Mouse (Mus musculus): Measurements from ENCODE around the gene Dcaf15.

Dcaf15 gene

DNA sequence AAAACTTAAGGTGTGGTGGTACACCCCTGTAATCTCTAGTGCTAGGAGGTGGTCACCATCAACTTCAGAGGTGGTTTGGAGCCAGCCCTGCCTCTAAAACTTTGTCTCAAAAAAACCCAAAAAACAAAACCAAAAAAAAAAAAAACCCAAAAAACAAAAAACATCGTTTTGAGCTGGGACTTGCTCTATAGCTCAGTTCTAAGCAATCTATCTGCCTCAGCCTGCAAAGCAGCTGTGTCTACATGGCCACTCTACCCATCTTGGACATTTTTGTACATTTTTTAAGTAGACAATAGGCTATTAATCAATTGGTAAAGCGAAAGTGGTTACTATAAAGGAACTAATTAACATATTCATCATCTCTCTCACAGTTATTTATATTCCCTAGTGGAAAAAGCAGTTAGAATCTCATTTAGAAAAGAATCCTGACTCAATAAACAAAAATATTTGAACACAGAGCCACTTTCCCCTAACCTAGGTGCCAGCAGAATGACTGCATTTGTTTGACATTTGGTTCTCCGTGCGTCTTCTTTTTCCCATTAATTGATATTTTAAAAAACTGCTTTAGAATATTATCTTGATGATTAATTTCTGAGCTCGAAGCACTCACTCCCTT, 39.0 kb downstream of the Dcaf15 start:
- DNase-seq: no peak

DNA sequence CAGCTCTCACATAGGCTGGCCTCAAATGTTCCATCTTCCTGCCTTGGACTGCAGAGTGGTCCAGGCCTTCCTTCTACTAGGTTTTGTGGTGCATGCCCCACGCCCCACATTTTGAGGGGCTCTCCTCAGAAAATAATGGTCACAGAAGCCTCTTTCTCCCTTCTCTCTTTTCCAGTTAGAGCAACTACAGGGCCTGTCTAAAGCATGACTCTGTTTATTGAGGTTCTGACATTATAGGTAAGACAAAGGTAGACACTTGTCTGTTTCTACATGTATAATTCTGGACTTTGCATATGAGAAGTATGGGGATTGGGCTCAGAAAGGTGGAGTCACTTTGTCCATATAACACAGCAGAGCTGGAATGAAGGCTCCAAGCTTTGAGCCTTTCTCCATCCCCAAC, 39.5 kb downstream of the Dcaf15 start, which contains the start of gene Gm10643:
TSS of gene Gm10643 (minus strand) at position 101 of the 400 bp plus-strand sequence.
- no peak for DNase-seq

DNA sequence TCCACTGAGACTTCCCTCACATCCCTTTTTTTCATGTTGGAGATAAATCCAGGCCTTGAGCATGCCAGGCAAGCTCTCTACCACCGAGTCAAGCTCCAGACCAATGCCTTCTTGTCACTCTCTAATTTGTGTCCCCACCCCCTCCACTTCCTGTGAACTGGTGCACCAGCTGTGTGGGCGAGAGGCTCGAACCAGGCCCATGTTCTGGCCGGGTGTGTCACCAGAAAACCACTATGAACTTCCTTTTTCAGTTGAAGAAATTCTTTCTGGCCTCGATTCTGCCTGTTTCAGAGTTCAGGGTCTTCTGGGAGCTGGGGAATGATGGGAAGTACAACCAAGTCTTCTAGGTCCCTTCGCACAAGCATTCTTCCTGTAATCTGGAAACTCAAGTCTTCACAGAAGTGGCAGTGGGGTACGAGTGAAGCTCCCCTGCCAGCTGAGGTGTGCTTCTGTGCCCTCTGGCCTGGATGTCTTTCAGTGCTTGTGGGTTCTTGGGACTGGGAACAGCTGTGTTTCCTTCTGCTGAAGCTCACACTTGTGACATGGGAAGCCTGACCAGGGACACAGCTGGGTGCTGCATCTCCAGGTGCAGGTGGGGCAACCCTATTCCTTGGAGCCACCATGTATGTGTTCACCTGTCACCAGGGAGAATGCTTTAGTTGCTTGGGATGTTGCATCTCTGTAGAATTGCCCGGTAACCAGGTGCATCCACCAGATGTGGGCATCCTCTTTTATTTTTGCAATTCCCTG, 40.5 kb downstream of the Dcaf15 start:
- peak; percentile 51 to 59 for DNase-seq

DNA sequence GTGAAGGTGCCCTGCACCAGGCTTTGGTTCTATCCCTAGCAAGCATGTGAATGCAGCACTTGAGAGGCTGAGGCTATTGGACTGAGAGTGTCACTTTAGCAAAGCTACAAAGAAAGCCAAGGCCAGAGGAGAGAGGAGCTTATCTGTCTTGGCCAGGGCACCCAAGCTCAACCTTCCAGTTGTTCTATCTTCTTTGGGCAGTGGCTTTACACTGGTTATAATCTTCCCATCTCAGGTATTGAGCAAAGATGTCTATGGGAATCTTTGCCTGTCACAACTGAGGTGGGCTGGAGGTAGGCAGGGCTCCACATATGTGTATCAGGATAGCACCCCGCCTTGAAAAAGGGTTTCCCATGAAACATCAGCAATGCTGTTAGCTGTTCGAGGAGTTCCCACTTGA, 44.3 kb downstream of the Dcaf15 start:
- DNase-seq: no peak

DNA sequence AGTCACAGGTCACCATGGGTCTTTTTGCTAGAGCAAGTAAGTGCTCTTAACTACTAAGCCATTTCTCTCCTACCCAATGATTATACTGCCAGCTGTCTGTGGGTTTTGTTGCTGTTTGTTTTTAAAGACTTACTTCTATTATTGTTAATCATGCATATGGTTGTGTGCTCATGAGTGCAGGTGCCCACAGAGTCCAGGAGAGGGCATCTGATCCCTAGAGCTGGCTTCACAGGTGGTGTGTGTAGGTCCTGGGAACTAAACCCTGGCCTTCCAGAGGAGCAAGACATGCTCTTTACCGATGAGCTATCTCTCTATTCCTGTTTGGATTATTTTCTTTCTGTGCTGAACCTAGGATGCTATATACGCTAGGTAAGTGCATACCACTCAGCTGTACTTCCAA, 45.3 kb downstream of the Dcaf15 start:
- DNase-seq: no peak

DNA sequence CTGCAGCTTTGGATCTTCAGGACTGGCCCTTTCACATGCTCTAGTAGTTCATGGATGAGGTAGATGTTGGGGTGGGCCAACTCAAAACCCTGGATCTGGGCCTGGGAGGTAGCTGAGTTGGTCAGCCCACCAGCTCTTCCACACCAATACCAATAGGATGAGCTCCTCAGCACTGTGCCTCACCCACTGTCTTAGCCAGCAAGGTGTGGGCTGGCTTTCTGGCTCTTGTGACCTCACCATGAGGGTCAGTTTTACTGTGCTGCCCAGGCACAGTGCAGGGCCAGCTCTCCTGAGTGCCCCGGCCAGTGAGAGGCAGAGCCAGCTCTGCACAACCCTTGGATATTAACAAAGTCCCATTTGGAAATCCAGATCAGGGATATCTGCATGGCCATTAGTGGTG, 46.7 kb downstream of the Dcaf15 start:
- DNase-seq: no peak

DNA sequence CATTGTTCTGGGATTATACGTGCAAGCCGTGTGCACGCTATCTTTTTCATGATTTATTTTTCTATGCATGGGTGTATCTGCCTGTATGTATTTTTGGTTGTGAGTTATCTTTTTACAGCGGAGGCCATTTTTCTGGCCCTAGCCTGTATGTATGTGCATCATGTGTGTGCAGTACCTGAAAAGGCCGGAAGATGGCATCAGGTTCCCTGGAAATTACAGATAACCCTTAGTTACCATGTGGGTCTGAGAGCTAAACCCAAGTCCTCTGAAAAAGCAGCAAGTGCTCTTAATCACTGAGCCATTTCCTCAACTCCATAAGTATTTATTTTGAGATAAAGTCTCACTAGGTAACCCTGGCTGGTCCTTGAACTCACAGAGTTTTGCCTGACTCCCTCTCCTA, 51.3 kb downstream of the Dcaf15 start:
- DNase-seq: no peak

DNA sequence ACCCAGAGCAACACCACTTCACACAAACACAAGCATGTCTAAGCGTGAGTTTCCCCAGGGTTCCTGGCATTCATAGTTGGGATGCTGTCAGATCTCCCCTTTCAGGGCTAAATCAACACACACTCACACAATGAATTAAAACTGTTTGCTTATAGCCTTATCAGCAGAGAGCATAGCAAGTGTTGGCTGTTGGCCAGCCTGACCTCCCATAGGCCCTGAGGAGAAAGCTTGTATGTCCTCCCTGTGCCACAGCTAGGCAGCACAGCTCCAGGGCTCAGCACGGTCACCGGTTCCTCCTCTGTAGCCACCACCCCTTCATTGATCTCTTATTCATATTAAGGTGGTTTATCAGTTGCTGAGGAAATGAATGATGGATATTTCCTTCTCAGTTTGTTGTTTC, 51.8 kb downstream of the Dcaf15 start:
- no peak for DNase-seq

DNA sequence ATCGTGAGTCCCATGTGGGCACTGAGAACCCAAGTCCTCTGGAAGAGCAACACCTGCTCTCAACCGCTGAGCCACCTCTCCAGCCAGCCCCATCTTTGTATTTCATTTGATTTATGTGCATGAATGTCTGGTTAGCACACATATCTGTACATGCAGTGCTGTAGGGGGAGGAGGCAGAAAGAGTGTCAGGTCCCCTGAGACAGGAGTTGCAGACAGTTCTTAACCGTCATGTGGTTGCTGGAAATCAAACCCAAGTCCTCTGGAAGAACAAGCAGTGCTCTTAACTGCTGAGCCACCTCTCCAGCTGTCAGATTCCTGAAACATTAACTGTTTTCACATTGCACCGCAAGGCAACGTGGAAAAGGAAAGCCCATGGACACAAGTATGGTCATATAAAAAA, 56.4 kb downstream of the Dcaf15 start:
- no peak for DNase-seq

Data from lung, adult 18-20 months (tissue).